Mouse (Mus musculus) megakaryocyte, embryonic 14.5 days (primary cell): ENCODE data around the gene Nat8f3. TPM values are rescaled to one million over a fixed set of nuclear protein-coding genes. Genes with fewer than 3 reads are reported as not detected.

Experiments used
- polyA plus RNA-seq: library from polyadenylated mRNA; stranded (reverse); fragments of >175 nt; gene quantifications from 2 replicates; pipeline ENCODE4 v1.2.3, GENCODE M21; 2012; ENCODE audit warnings: low replicate concordance; ENCODE audit not compliant: insufficient read depth

Gene Nat8f3
- polyA plus RNA-seq, 1 experiment: not detected

Other genes with a start within 250 kb of the Nat8f3 start
- 0.08 TPM in 1 of 2 replicates, not detected in the other for gene Alms1, start 178.2 kb downstream of the Nat8f3 start, polyA plus RNA-seq
- not detected in 2 replicates for gene Nat8f7, start 52.5 kb downstream of the Nat8f3 start, polyA plus RNA-seq
- gene Nat8f6, start 55.2 kb upstream of the Nat8f3 start, polyA plus RNA-seq: not detected in 2 replicates
- not detected in 2 replicates for gene Nat8f5, start 55.2 kb upstream of the Nat8f3 start, polyA plus RNA-seq
- not detected in 2 replicates for gene Nat8, start 66.3 kb upstream of the Nat8f3 start, polyA plus RNA-seq
- gene Nat8f2, start 103.4 kb upstream of the Nat8f3 start, polyA plus RNA-seq: not detected in 2 replicates
- gene Nat8f4, start 139.1 kb upstream of the Nat8f3 start, polyA plus RNA-seq: not detected in 2 replicates
- 1.7 TPM in 1 of 2 replicates, not detected in the other for gene Tprkb, start 146.1 kb upstream of the Nat8f3 start, polyA plus RNA-seq
- 0.62 and 2.4 TPM in 2 replicates for gene Nat8f1, start 149.9 kb upstream of the Nat8f3 start, polyA plus RNA-seq
- 2.6 and 22.9 TPM in 2 replicates for gene Dusp11, start 195.9 kb upstream of the Nat8f3 start, polyA plus RNA-seq